Mouse (Mus musculus): Measurements from ENCODE around the gene Tmem106a. TPM values are rescaled to one million over a fixed set of nuclear protein-coding genes. Genes with fewer than 3 reads are reported as not detected.
"Not testable (repeated sequence)": the region's sequence is repeated elsewhere in the genome, so short reads cannot be mapped to it uniquely, and the experiment has no call there.

Tmem106a gene
- total RNA-seq, 2 experiments from 2014 or later: 1.1 to 1.6 TPM

- intact Hi-C loops (cut with DNase I): no loop called here
- DNase-seq (ENCODE audit: low spot score in 2 of 2): peak; percentile 27 to 44
These were observed 7.4 kb downstream of the Tmem106a start for GRCm38 (mm10) chr11:101589444-101589843.

DNA sequence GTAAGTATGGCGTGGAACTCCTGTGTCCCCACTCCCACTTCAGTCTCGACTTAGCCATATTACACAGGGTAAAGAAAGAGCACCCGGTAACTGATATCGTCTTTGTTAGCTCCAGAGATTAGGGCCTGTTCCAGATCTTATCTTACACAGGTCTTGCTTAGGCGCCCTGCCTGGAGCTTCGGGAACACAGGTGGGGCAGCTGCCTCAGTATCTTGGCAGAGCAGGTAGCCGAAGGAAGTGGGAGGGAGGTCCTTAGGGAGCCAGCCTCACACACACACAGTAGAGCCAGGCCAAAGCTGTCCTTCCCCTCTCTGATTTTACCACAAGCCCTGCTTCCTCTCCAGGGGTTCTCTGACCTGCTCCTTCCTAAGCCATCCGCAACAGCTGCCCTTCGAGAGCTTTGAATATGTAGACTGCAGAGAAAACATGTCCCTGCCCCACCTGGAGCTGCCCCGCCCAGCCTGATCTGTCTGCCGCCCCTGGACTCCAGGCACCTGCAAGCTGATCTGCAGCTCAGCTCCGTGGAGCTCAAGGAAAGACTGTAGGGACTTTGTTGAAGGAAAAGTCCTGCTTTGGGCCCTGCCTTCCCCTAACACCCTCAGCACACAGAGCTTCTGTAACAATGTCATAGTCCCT lies 8.1 kb downstream of the Tmem106a start:
- intact Hi-C loops (cut with DNase I): no loop called here
- DNase-seq (ENCODE audit: low spot score in 2 of 2): no peak

DNA sequence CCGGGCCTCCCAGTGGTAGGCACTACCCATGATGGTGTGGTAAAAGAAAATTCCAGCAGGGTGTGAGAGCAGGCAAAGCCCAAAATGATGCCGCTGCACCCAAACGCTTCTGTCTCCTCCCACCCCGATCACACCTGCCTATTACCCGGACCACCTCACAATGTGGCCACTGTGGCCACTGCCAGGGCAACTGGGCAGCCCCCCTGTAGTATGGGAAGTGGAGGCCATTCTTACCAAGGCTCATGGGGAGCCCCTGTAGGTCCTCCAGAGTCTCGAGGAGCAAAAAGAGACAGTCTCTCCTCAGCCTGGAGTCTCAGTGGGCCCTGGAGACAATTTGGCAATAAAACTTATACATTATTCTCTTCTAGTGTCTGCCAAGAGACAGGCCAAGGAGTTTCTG lies 17.1 kb downstream of the Tmem106a start, which contains the start of gene Gm11634:
Gene Gm11634, minus strand, starts transcription at position 101 of the 400 bp plus-strand sequence.
- DNase-seq (ENCODE audit: low spot score in 2 of 2): no peak

DNA sequence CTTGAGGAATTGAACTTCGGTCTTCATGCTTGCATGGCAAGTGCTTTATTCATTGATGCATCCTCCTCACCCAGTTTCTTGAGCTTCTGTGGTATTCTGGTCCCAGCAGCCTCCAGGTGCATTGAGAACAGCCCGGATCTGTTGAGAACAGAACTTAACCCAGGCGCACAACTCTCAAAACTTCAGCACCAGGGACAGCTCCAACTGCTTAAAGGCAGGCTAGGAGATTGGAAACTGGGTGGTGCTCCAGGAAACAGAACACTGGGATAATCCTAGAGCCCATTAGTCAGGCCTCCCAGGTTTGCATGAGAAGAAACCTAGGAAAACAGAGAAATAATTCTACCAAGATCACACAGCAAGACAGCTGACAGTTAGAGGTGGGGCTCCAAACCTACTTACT lies 20.4 kb downstream of the Tmem106a start:
- no peak for DNase-seq (ENCODE audit: low spot score in 2 of 2)
- intact Hi-C loops (cut with DNase I): no loop called here

More for the DNA sequence above, 17.1 kb downstream of the Tmem106a start, which contains the start of gene Gm11634:
- intact Hi-C loops (cut with DNase I): no loop called here

GRCm38 (mm10) chr11:101604116-101604515 lies 22.1 kb downstream of the Tmem106a start:
- intact Hi-C loops (cut with DNase I): no loop called here
- no peak for DNase-seq (ENCODE audit: low spot score in 2 of 2)

DNA sequence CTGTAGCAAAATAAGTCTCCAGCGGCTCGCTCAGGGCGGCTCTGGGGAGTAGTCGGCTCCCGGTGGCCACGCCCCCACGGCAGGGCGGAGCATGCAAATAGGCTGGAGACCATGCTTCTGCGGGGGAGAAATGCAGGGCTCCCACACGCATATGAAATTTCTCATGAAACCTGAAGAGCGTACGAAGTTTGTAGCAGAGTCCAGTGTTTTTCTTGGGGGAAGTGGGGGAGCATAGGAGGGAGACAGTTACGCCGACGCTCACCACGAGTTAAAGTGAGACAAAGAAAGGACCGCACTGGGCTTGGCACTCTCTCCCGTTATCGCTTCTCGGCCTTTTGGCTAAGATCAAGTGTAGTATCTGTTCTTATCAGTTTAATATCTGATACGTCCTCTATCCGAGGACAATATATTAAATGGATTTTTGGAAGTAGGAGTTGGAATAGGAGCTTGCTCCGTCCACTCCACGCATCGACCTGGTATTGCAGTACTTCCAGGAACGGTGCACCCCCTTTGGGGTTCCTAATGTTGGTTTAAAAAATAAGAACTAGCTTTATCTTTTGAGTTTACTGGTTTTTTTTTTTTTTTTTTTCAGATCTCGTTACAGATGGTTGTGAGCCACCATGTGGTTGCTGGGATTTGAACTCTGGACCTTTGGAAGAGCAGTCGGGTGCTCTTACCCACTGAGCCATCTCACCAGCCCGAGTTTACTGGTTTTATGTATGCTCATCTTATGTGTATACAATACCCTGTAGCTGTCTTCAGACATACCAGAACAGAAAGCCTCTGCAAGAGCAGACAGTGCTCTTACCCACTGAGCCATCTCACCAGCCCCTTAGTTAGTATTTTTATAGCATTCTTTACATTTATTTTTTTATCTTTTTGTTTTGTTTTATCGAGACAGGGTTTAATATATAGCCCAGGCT lies 22.8 kb downstream of the Tmem106a start:
- intact Hi-C loops (cut with DNase I): not testable (repeated sequence)
- peak; percentile 18 to 27 for DNase-seq (ENCODE audit: low spot score in 2 of 2)

GRCm38 (mm10) chr11:101607134-101607533 lies 25.1 kb downstream of the Tmem106a start:
- DNase-seq (ENCODE audit: low spot score in 2 of 2); intact Hi-C loops (cut with DNase I): not testable (repeated sequence)

DNA sequence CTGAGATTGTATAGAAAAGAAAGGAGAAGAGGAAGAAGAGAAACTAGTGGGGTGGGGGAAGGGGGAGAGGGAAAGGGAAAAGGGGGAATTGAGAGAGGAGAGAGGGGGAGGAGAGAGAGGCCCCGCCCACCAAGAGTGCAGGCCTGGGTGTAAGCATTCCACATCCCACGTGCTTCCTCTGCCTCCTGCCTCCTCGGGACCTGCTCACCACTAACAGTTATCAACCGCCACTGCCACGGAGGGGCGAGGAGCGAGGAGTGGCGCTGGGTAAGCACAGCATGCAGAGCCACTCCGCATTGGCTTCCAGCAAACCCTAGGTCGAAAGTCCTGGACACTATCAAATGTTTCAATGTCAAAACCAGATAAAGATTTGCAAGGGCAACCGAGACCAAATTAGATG lies 28.4 kb downstream of the Tmem106a start:
- DNase-seq (ENCODE audit: low spot score in 2 of 2): no peak
- intact Hi-C loops (cut with DNase I): no loop called here

GRCm38 (mm10) chr11:101613596-101613995 lies 31.6 kb downstream of the Tmem106a start:
- intact Hi-C loops (cut with DNase I): no loop called here
- DNase-seq (ENCODE audit: low spot score in 2 of 2): no peak

DNA sequence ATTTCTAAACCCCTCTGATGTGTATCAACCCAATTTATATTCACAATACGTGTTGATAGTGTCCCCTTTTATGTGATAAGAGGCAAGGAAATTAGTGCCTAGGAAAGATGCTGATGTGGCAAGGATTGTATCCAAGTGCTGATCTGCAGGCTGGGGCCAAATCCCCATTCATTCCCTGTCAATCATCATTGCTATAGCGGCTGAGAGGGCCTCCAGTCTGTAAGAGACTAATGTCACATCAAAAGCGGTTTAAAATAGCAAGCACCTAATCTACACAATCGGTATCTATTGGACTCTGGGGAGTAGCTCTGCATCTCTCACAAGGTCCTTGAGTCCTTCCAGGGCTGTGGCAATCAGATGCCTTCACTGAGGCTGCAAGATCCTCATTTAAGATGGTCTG lies 32.1 kb downstream of the Tmem106a start:
- intact Hi-C loops (cut with DNase I): no loop called here
- no peak for DNase-seq (ENCODE audit: low spot score in 2 of 2)

- no peak for DNase-seq (ENCODE audit: low spot score in 2 of 2)
- intact Hi-C loops (cut with DNase I): no loop called here
These were observed 33.3 kb downstream of the Tmem106a start for GRCm38 (mm10) chr11:101615380-101615779.

GRCm38 (mm10) chr11:101616104-101616503 lies 34.1 kb downstream of the Tmem106a start:
- intact Hi-C loops (cut with DNase I): no loop called here

DNA sequence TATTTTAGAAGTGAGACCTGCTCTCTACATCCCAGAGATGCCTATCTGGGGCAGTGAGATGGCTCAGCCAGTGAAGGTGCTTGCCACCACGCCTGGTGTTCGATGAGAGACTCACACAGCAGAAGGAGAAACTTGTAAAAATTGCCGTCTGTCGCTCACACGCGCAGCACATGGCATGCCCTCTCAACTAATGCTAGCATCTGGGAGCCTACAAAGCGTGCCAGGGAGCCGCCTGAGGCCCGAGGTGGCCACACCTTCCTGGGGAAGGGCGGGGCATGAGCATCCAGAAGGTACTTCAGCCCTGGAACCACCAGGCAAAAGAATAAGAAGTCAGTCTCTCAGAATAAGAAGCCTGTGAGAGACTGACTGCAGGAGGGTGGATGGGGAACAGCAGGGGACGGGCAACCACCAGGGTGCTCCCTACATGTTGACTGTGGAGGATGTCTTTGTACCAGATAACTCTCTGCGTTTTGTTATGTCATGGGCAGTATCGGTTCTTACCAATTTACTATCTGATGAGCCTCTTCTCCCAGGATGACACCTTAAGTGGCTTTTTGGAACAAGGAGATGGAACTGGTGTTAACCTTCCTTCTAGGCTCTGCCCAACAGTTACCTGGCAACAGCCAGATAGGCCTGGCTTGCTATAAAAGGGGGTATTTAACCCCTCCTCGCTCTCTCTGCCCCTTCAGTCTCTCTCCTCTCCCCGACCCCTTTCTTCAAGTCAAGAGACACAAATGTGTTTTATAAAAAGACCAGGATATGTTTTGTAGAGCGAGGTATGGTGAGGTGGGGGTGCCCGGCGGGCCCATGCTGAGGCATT lies 35.1 kb downstream of the Tmem106a start:
- intact Hi-C loops (cut with DNase I): no loop called here
- DNase-seq (ENCODE audit: low spot score in 2 of 2): no peak

More at GRCm38 (mm10) chr11:101616104-101616503, 34.1 kb downstream of the Tmem106a start:
- no peak for DNase-seq (ENCODE audit: low spot score in 2 of 2)

GRCm38 (mm10) chr11:101617849-101618248 lies 35.8 kb downstream of the Tmem106a start:
- intact Hi-C loops (cut with DNase I): no loop called here
- peak in 1 of 2 experiments; percentile 7 for DNase-seq (ENCODE audit: low spot score in 2 of 2)

- no peak for DNase-seq (ENCODE audit: low spot score in 2 of 2)
- intact Hi-C loops (cut with DNase I): no loop called here
These were observed 36.6 kb downstream of the Tmem106a start for GRCm38 (mm10) chr11:101618596-101618995.

DNA sequence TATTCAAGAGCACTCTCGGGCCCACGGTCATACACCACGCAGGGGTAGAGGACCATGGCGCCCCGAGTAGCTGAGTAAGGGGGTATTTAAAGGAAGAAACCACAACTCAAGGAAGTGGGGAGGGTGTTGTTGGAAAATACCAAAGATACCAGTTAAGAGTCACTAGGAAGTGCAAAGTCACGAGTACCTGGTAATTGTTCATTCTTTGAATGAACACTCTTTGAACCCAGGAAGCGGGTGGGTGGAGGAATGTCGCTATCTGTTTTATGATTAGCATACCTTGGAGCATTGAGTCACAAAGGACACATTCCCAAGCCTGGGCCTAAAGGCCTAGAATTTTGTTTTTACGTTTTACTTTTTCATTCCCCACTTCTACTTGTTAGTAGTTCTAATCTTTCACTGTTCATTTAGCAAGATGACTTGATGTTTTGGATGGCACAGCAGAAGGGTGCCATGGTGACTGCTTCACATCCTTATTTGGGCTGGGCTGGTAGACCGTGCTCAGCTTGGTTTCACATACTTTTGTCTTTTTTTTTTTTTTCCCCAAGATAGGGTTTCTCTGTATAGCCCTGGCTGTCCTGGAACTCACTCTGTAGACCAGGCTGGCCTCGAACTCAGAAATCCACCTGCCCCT lies 38.1 kb downstream of the Tmem106a start:
- intact Hi-C loops (cut with DNase I); DNase-seq (ENCODE audit: low spot score in 2 of 2): not testable (repeated sequence)

DNA sequence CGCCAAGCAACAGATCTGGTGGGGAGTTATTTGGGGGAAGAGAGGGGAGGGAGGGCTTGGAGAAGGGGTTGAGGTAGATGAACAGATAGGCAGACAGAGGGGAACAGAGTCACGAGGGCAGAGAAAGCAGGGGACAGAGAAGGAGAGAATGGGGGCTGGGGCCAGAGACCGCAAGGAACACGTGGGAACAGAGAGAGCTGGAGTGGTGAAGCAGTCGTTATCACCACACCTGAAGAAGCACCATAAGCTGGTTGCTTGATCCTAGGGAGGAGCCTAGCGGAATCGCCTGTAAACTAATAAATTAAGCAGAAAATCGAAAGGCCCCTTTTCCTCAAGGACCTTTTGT lies 44.6 kb downstream of the Tmem106a start:
- no peak for DNase-seq (ENCODE audit: low spot score in 2 of 2)
- intact Hi-C loops (cut with DNase I): no loop called here

- intact Hi-C loops (cut with DNase I): no loop called here
- DNase-seq (ENCODE audit: low spot score in 2 of 2): peak; percentile 81 to 84
These were observed 45.2 kb downstream of the Tmem106a start, which contains the start of gene Rdm1 for GRCm38 (mm10) chr11:101626995-101627856. Gene Rdm1 (plus strand): TSS chr11:101627195.

Data from left cerebral cortex, postnatal 25 days (tissue).